Mouse (Mus musculus) heart, embryonic 15.5 days (tissue): ENCODE data around the gene Tfip11. TPM values are rescaled to one million over a fixed set of nuclear protein-coding genes. Genes with fewer than 3 reads are reported as not detected.
A peak's percentile ranks its signal among the peaks of the same experiment; 100 is the strongest.

Experiments used
- ATAC-seq: fragments of 200-750 bp; cut with Nextera tagmentation; replicated peaks from 2 replicates; pipeline ENCODE4 v1.8.0; 2017; ENCODE audit warnings: low read depth, moderate TSS enrichment; ENCODE audit not compliant: insufficient number of reproducible peaks, insufficient read depth, low FRiP score
- H3K27ac ChIP-seq: fragments of 300-500 bp; sonication (generic); 2 replicates; pipeline ENCODE4 v1.5.1; 2015; ENCODE audit warnings: mild to moderate bottlenecking, inconsistent platforms
- H3K27me3 ChIP-seq: fragments of 300-500 bp; sonication (generic); 2 replicates; pipeline ENCODE4 v1.6.1; 2015; ENCODE audit warnings: inconsistent platforms
- H3K36me3 ChIP-seq: fragments of 300-500 bp; sonication (generic); 2 replicates; pipeline ENCODE4 v1.6.1; 2015; ENCODE audit warnings: mild to moderate bottlenecking, inconsistent platforms
- H3K4me1 ChIP-seq: fragments of 300-500 bp; sonication (generic); replicated peaks from 2 replicates; pipeline ENCODE4 v1.6.1; 2015; ENCODE audit warnings: inconsistent platforms
- H3K4me2 ChIP-seq: fragments of 300-500 bp; sonication (generic); 2 replicates; pipeline ENCODE4 v1.6.1; 2015; ENCODE audit warnings: inconsistent platforms, mild to moderate bottlenecking, moderate library complexity
- H3K4me3 ChIP-seq: fragments of 300-500 bp; sonication (generic); 2 replicates; pipeline ENCODE4 v1.5.1; 2015; ENCODE audit warnings: mild to moderate bottlenecking, inconsistent platforms
- H3K9ac ChIP-seq: fragments of 300-500 bp; sonication (generic); 2 replicates; pipeline ENCODE4 v1.6.1; 2015; ENCODE audit warnings: mild to moderate bottlenecking, inconsistent platforms
- H3K9me3 ChIP-seq: fragments of 300-500 bp; sonication (generic); replicated peaks from 2 replicates; pipeline ENCODE4 v1.6.1; 2016; ENCODE audit warnings: inconsistent platforms
- WGBS: fragments of 180-500 bp; shearing (Covaris S2); methylation state at CpG from one replicate; pipeline ENCODE4 v1.1.7; 2015; ENCODE audit warnings: mixed read lengths; 5-methylcytosine and 5-hydroxymethylcytosine counted together
- polyA plus RNA-seq: library from polyadenylated mRNA; unstranded; fragments of >200 nt; fragmentation: Nextera tagmentation; extraction: Ambion mirVana; gene quantifications from 2 replicates; pipeline ENCODE4 v1.2.1, GENCODE M21; 2015

Tfip11 gene
- polyA plus RNA-seq, 1 experiment from 2014 or later, result 15.2 TPM

- Histone ChIP-seq H3K4me3 (peak overlapping the region; percentile 68), H3K27ac (peak overlapping the region; percentile 77), H3K36me3 (peaks cover 15% of the 10 kb centered on the region), H3K27me3 (no peaks in the 10 kb centered on the region), H3K4me1 (peaks cover 20% of the 10 kb centered on the region), H3K9ac (peak overlapping the region; percentile 38), H3K9me3 (no peaks in the 10 kb centered on the region), H3K4me2 (peak overlapping the region; percentile 66)
- 19% methylated on average over 24 of the region's 24 CpGs for WGBS
- ATAC-seq, result peak; percentile 64
Measured at GRCm38 (mm10) chr5:112324637-112325545, 1.3 kb upstream of the Tfip11 start.

DNA sequence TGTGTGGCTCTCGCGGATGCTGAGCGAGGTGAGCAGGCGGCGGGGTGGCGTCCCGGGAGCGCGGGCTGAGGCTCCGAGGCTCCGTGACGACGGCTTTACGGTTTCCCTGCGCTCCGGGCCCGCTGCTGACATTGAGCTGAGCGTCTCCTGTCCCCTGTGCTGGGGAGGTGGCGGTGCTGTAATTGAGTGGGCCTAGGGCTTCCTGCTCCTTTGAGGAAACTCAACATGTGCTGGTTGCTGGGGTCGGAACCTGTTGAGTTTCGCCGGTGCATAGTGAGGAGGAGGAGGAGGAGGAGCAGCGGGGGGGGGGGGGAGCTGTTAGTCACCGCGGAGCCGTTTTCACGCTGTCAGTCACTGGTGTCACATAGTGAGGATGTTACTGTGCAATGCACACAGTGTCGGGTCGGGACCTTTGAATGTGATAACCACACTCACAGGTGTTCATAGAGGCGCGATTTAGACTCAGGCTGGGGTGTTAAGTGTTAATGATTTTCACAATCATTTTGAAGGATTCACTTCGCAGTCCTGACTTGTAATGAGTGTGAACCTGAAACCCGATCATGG, 370 bp downstream of the Tfip11 start:
- H3K36me3 ChIP-seq, result peaks cover 32% of the 10 kb centered on the region
- H3K9me3 ChIP-seq, result no peaks in the 10 kb centered on the region
- H3K4me3 ChIP-seq, result peak overlapping the region; percentile 68
- 0 out of 2 replicates have a peak overlapping the region, but pooled peaks have one; percentile 0 for H3K27ac ChIP-seq
- under 1% methylated on average over 32 of the region's 33 CpGs for WGBS
- peaks cover 20% of the 10 kb centered on the region for H3K4me1 ChIP-seq
- peak; percentile 51 for ATAC-seq
- peak overlapping the region; percentile 67 for H3K9ac ChIP-seq
- peak overlapping the region; percentile 66 for H3K4me2 ChIP-seq
- no peaks in the 10 kb centered on the region for H3K27me3 ChIP-seq

GRCm38 (mm10) chr5:112327854-112328253, 1.7 kb downstream of the Tfip11 start:
- ATAC-seq, result no peak
- Histone ChIP-seq H3K4me3 (no peak overlapping the region), H3K27ac (no peak overlapping the region), H3K9ac (no peak overlapping the region), H3K4me2 (no peak overlapping the region), H3K9me3 (no peaks in the 10 kb centered on the region), H3K27me3 (no peaks in the 10 kb centered on the region), H3K4me1 (peaks cover 20% of the 10 kb centered on the region), H3K36me3 (peaks cover 45% of the 10 kb centered on the region)
- WGBS, result 93% methylated on average over 15 of the region's 15 CpGs

DNA sequence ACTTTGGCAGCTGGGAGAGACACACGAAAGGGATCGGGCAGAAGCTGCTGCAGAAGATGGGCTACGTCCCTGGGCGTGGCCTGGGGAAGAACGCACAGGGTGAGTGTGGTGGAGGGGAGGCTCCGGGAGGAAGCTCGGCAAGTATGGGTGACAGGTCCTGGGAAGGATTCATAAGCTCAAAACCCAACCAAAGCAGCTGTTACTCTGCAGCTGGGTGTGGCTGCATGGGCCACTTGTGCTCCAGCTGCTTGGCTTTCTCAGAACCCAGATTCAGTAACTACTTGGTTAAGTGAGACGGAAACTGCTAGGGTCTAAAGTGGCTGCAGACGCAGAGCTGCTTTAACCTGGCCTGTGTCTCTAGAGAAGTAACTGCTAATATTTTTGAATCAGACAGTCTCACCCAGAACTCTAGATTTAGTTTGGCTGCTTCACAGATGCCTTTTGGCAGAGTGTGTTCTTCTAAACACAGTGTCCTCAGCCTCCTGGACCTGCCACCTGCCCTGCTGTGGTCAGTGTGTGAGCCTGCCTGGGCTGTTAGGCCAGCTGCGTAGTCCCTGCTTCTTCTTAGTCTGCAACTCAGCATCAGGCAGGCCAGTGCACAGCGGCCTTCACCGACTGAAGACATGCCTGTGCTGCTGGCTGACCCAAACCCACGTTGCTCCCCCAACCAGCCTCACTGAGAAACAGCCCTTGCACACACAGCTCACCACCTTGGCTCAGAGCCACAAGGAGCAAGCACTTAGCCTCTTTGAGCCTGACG, 3.8 kb downstream of the Tfip11 start:
- 90% methylated on average over 14 of the region's 14 CpGs for WGBS
- Histone ChIP-seq H3K36me3 (peaks cover 66% of the 10 kb centered on the region), H3K4me1 (peaks cover 15% of the 10 kb centered on the region), H3K4me2 (no peak overlapping the region), H3K9me3 (no peaks in the 10 kb centered on the region), H3K4me3 (no peak overlapping the region), H3K9ac (no peak overlapping the region), H3K27me3 (no peaks in the 10 kb centered on the region), H3K27ac (no peak overlapping the region)
- ATAC-seq, result no peak

DNA sequence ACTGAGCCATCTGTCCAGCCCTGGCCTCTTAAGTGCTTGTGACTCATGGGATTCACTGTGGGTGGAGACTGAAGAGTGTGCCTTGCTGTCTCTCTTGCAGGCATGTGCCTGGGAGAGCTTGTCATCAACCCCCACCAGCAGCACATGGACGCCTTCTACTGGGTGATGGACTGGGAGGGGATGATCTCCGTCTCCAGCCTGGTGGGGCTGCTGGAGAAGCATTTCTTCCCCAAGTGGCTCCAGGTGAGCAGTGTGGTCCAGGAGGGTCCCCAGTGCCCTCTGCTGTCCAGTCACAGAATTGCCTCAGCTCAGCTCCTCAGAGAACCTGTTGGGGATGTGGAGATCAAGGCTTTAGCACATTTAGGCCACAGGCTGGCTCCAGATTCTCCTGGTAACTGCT, 9.3 kb downstream of the Tfip11 start:
- Histone ChIP-seq H3K4me2 (no peak overlapping the region), H3K27me3 (no peaks in the 10 kb centered on the region), H3K36me3 (peaks cover 83% of the 10 kb centered on the region), H3K9me3 (no peaks in the 10 kb centered on the region), H3K4me3 (no peak overlapping the region), H3K27ac (no peak overlapping the region), H3K9ac (no peak overlapping the region), H3K4me1 (no peaks in the 10 kb centered on the region)
- WGBS, result 16% methylated on average over 2 of the region's 2 CpGs
- ATAC-seq, result no peak

DNA sequence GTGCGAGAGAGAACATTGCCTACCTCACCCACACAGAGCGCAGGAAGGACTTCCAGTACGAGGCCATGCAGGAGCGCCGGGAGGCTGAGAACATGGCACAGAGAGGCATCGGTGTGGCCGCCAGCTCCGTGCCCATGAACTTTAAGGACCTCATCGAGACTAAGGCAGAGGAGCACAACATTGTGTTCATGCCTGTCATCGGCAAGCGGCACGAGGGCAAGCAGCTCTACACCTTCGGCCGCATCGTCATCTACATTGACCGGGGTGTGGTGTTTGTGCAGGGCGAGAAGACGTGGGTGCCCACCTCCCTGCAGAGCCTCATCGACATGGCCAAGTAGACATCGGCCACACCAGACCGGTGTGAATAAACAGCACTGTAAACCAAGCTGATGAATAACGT, 10.8 kb downstream of the Tfip11 start:
- no peaks in the 10 kb centered on the region for H3K9me3 ChIP-seq
- no peak for ATAC-seq
- H3K36me3 ChIP-seq, result peaks cover 67% of the 10 kb centered on the region
- H3K27ac ChIP-seq, result no peak overlapping the region
- WGBS, result 92% methylated on average over 22 of the region's 22 CpGs
- H3K4me1 ChIP-seq, result peaks cover 4% of the 10 kb centered on the region
- H3K9ac ChIP-seq, result no peak overlapping the region
- no peak overlapping the region for H3K4me3 ChIP-seq
- no peak overlapping the region for H3K4me2 ChIP-seq
- H3K27me3 ChIP-seq, result no peaks in the 10 kb centered on the region

- Histone ChIP-seq H3K27ac (no peak overlapping the region), H3K27me3 (no peaks in the 10 kb centered on the region), H3K4me2 (no peak overlapping the region), H3K4me3 (no peak overlapping the region), H3K9me3 (no peaks in the 10 kb centered on the region), H3K9ac (no peak overlapping the region), H3K4me1 (peaks cover 18% of the 10 kb centered on the region), H3K36me3 (peaks cover 45% of the 10 kb centered on the region)
- no peak for ATAC-seq
- 75% methylated on average over 7 of the region's 7 CpGs for WGBS
Measured at GRCm38 (mm10) chr5:112339215-112339614, 13.1 kb downstream of the Tfip11 start.

- WGBS, result 2% methylated on average over 61 of the region's 64 CpGs
- Histone ChIP-seq H3K4me3 (peak within 1 kb of the TSS; percentile 90), H3K27ac (peak within 1 kb of the TSS; percentile 48), H3K9ac (peak within 1 kb of the TSS; percentile 85), H3K4me2 (peak within 1 kb of the TSS; percentile 80), H3K36me3 (peaks cover 11% of the 10 kb centered on the region), H3K27me3 (no peaks in the 10 kb centered on the region), H3K9me3 (no peaks in the 10 kb centered on the region), H3K4me1 (peaks cover 18% of the 10 kb centered on the region)
- peak; percentile 73 for ATAC-seq
Measured at GRCm38 (mm10) chr5:112342463-112343204, 16.5 kb downstream of the Tfip11 start, which contains the start of the genes Srrd and Hps4. Srrd (minus strand) TSS chr5:112343040. Hps4 (plus strand) TSS chr5:112343083.

DNA sequence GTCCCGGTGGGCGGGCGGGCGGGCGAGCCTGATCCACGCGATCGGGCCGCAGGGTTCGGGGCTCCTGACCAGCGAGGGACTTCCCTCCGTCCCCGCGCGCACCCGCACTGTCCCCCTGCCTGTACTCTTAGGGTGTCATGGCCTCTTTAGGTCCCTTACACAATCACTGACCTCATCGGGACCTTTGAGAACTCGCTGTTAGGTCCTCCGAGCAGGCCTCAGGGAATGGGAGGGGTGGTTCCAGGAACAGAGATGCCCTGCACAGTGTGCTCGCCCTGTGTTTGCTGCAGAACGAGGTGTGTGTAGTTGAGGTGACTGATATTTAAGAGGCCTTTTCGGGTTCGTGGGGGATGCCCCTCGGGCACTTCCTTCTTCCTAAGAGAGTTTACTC, 17.0 kb downstream of the Tfip11 start:
- Histone ChIP-seq H3K36me3 (peaks cover 5% of the 10 kb centered on the region), H3K27me3 (no peaks in the 10 kb centered on the region), H3K9me3 (no peaks in the 10 kb centered on the region), H3K27ac (peak overlapping the region; percentile 48), H3K9ac (peak overlapping the region; percentile 85), H3K4me2 (peak overlapping the region; percentile 80), H3K4me1 (peaks cover 18% of the 10 kb centered on the region), H3K4me3 (peak overlapping the region; percentile 90)
- WGBS, result under 1% methylated on average over 24 of the region's 24 CpGs
- ATAC-seq, result peak; percentile 44; the same call in 1 of the 2 replicates

GRCm38 (mm10) chr5:112344092-112344960, 18.2 kb downstream of the Tfip11 start:
- Histone ChIP-seq H3K4me2 (peak overlapping the region; percentile 80; the same call in 1 of the 2 replicates), H3K36me3 (peaks cover 2% of the 10 kb centered on the region; the same call in 1 of the 2 replicates), H3K9me3 (no peaks in the 10 kb centered on the region), H3K9ac (no peak overlapping the region), H3K27me3 (no peaks in the 10 kb centered on the region), H3K4me1 (peaks cover 18% of the 10 kb centered on the region), H3K4me3 (no peak overlapping the region), H3K27ac (no peak overlapping the region)
- WGBS, result 81% methylated on average over 6 of the region's 6 CpGs
- ATAC-seq, result no peak
